Mouse (Mus musculus) ES-Bruce4 (cell line): ENCODE data around the gene Rassf8. TPM values are rescaled to one million over a fixed set of nuclear protein-coding genes. Genes with fewer than 3 reads are reported as not detected.

Experiments
- H3K27ac ChIP-seq: 2 replicates; pipeline ENCODE4 v1.5.1; 2012; ENCODE audit warnings: low read length, inconsistent platforms; ENCODE audit not compliant: insufficient read depth
- H3K27me3 ChIP-seq: 2 replicates; pipeline ENCODE4 v1.6.1; 2012; ENCODE audit warnings: mild to moderate bottlenecking, low read length, inconsistent platforms; ENCODE audit not compliant: control insufficient read depth, poor library complexity, insufficient read depth, severe bottlenecking
- H3K36me3 ChIP-seq: 2 replicates; pipeline ENCODE4 v1.6.1; 2012; ENCODE audit warnings: inconsistent platforms, mild to moderate bottlenecking, low read length, moderate library complexity; ENCODE audit not compliant: control insufficient read depth, poor library complexity, insufficient read depth, severe bottlenecking
- H3K4me1 ChIP-seq: one replicate; pipeline ENCODE4 v1.8.1; 2011; ENCODE audit warnings: low read length; ENCODE audit not compliant: control insufficient read depth, insufficient read depth
- H3K4me3 ChIP-seq: 2 replicates; pipeline ENCODE4 v1.5.1; 2011; ENCODE audit warnings: low read depth, mild to moderate bottlenecking, low read length
- H3K9ac ChIP-seq: 2 replicates; pipeline ENCODE4 v1.6.1; 2012; ENCODE audit warnings: low read depth, mild to moderate bottlenecking, inconsistent platforms; ENCODE audit not compliant: poor library complexity, severe bottlenecking
- H3K9me3 ChIP-seq: replicated peaks from 2 replicates; pipeline ENCODE4 v1.6.1; 2012; ENCODE audit warnings: mild to moderate bottlenecking, low read length, inconsistent platforms; ENCODE audit not compliant: control insufficient read depth, poor library complexity, insufficient read depth, severe bottlenecking
- CTCF ChIP-seq: IDR thresholded peaks from one replicate; pipeline ENCODE4 v1.8.1; 2011; ENCODE audit warnings: low read depth, low read length
- EP300 ChIP-seq: IDR thresholded peaks from 2 replicates; pipeline ENCODE4 v1.6.1; 2011; ENCODE audit warnings: low read depth, low read length; ENCODE audit not compliant: insufficient read depth
- POLR2A ChIP-seq: IDR thresholded peaks from one replicate; pipeline ENCODE4 v1.8.1; 2011; ENCODE audit warnings: low read length; ENCODE audit not compliant: insufficient read depth
- polyA plus RNA-seq: library from polyadenylated mRNA; stranded (reverse); fragments of >200 nt; gene quantifications from 2 replicates; pipeline ENCODE4 v1.2.4, GENCODE M21; 2011; ENCODE audit warnings: low read depth; ENCODE audit not compliant: missing spikeins, insufficient read depth, insufficient read length

Gene Rassf8
- polyA plus RNA-seq, 1 experiment: 13.8 TPM

DNA sequence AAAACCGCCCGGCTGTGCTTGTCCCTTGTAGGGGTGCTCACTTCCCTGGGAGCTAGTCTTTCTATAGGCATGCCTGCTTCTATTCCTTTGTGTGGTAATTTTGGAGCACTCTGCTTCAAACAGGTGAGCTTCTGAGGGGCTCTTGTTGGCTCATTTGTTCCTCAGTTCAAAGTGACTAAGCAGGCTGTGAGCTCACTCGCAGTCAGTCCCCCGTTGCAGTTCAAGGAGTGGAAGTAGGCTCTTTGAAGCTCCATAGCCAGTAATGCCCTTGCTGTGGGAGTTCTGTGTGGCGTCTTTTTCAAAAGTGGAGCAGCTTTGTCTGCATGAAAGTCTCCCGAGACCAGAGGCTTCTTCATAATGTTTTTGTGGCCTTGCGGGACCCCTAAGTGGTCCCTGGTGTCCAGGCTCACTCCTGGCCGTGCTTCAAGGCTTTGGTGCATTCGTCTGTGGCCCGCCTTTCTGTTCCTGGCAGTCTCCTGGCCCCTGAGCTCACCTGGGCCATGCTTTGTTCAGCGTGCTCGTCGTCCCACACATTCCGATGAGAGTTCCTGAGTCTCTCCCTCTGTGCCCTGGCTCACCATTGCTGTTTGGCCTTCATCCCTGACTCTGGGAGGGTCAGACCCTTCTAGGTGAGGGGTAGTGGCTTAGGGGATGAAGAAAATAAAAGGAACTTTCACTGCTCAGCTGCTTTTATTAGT lies 9.5 kb downstream of the Rassf8 start:
- Histone ChIP-seq H3K4me3 (no peak overlapping the region), H3K27me3 (no peaks in the 10 kb centered on the region), H3K4me1 (peaks cover 2% of the 10 kb centered on the region), H3K27ac (no peak overlapping the region), H3K36me3 (no peaks in the 10 kb centered on the region), H3K9ac (no peak overlapping the region), H3K9me3 (no peaks in the 10 kb centered on the region)
- no peak for TF ChIP-seq POLR2A
- no peak for TF ChIP-seq EP300

DNA sequence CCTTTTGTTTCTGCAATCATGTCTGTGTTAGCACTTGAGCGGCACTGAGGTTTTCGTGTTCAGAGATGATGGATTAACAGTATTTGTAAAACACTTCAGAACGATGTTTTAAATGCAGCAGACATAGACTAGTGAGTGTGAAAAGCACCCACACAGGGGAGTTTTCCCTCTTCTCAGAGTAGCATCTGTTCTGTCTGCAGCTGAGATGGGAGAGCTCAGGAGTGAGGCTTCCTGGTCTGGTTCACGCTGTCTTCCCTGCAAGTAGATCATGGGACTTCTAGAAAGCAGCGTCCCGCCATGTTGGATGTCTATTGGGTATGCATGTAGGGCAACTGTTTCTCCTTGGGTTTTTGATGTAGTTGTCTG lies 10.1 kb downstream of the Rassf8 start:
- H3K9ac ChIP-seq: no peak overlapping the region
- H3K27me3 ChIP-seq: no peaks in the 10 kb centered on the region
- H3K9me3 ChIP-seq: no peaks in the 10 kb centered on the region
- no peaks in the 10 kb centered on the region for H3K36me3 ChIP-seq
- peaks cover 2% of the 10 kb centered on the region for H3K4me1 ChIP-seq
- no peak overlapping the region for H3K4me3 ChIP-seq
- no peak overlapping the region for H3K27ac ChIP-seq
- TF ChIP-seq EP300 (no peak), POLR2A (no peak), CTCF (no peak)

DNA sequence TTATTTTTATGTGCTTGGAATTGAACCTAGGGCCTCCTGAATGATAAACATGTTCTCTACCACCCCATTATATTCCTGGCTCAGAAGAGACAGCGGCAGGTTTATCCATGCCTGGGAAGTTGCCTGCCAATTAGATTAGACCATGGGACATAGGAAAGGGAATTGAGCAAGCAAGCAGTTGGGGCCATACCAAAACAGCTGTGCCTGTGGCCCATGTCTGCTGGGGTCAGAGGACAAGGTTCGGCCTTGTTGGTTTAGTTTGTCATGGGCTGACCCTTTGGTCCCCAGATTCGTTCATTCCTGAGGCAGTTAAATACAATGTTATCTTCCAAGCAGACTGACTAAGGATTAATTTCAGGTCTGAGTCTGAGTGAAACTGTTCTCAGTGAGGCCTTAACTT lies 10.8 kb downstream of the Rassf8 start:
- no peak overlapping the region for H3K4me3 ChIP-seq
- no peak overlapping the region for H3K27ac ChIP-seq
- no peaks in the 10 kb centered on the region for H3K9me3 ChIP-seq
- peaks cover 2% of the 10 kb centered on the region for H3K4me1 ChIP-seq
- no peak for TF ChIP-seq POLR2A
- no peak for TF ChIP-seq EP300
- TF ChIP-seq CTCF: no peak
- no peaks in the 10 kb centered on the region for H3K27me3 ChIP-seq
- no peak overlapping the region for H3K9ac ChIP-seq
- no peaks in the 10 kb centered on the region for H3K36me3 ChIP-seq

DNA sequence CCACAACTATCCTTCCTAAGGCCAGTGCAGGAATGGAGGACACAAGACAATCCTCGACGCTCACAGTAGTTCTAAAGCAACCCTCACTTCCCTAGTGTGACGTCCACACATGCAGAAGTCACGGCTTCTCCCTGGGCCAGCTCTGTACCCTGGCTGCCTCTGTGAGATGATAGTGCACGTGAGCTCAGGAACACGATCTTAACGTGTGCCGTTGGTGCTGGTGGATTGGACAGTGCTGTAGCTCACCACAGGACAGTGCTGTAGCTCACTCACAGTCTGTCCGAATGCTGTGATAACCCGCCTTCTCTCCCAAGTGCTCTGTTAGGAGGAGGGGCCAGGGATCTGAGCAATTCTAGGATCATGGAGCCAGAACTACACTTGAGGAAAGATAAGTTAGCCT lies 12.1 kb downstream of the Rassf8 start:
- Histone ChIP-seq H3K4me1 (peaks cover 2% of the 10 kb centered on the region), H3K9ac (no peak overlapping the region), H3K27ac (no peak overlapping the region), H3K36me3 (no peaks in the 10 kb centered on the region), H3K4me3 (no peak overlapping the region), H3K27me3 (no peaks in the 10 kb centered on the region), H3K9me3 (no peaks in the 10 kb centered on the region)
- TF ChIP-seq POLR2A: no peak
- TF ChIP-seq CTCF: no peak
- no peak for TF ChIP-seq EP300

DNA sequence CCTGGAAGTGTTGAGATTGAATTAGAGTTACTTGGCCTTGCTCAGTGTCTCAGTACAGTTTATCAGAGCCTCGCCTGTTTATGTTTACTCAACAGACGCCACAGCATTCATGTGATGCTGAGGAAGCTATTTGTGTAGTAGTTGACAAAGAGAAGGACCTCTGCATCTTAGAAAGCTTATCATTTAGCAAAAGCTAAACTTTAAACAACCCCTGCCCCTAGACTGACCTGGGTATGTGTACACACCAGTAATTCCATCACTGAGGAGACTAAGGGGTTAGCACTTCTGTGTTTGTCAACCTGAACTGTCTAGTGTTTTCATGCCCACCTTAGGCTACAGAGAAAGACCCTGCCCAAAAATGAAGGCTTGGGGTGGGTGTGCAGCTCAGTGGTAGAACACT lies 12.9 kb downstream of the Rassf8 start:
- Histone ChIP-seq H3K27me3 (no peaks in the 10 kb centered on the region), H3K27ac (no peak overlapping the region), H3K4me3 (no peak overlapping the region), H3K4me1 (peaks cover 2% of the 10 kb centered on the region), H3K36me3 (no peaks in the 10 kb centered on the region), H3K9me3 (no peaks in the 10 kb centered on the region), H3K9ac (no peak overlapping the region)
- TF ChIP-seq EP300 (no peak), CTCF (no peak), POLR2A (no peak)

DNA sequence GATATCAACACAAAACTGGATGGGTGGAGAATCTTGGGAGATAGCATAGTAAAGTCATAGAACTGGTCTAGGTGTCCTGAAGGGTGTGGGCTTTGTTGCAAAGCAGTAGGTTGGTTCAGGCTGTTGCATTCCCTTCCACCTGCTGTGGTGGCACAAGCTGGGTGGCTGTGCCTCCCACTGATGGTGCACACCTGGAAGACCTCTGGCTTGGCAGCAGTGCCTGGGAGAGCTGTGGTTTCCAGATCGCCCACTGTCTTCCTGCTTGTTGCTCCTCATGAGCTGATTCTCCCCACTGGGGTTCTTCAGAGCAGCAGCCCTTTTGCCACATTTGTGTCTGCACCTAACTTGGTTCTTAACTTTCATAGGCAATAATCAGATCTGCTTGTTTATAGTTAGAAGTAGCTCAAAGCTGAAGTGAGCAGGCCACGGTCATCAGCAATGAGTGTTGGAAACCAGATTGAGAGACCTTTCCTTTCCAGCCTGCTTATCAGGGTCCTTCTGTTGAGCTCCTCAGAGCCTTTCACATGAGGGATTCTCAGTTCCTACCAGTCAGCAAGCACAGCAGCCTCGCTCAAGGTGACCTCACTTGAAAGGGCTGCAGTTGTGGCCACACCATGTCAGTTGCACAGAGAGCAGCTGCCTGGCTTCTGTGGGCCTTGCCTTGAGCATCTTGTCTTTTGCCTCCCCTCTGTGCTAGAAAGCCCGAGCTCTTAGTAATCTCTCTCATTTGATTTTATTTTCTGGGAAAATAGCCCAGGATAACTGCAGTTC lies 13.9 kb downstream of the Rassf8 start:
- Histone ChIP-seq H3K4me1 (peaks cover 2% of the 10 kb centered on the region), H3K27ac (no peak overlapping the region)

More for the DNA sequence above, 13.9 kb downstream of the Rassf8 start:
- Histone ChIP-seq H3K9ac (no peak overlapping the region), H3K9me3 (no peaks in the 10 kb centered on the region), H3K4me3 (no peak overlapping the region), H3K27me3 (no peaks in the 10 kb centered on the region), H3K36me3 (no peaks in the 10 kb centered on the region)
- no peak for TF ChIP-seq CTCF
- TF ChIP-seq EP300: no peak
- no peak for TF ChIP-seq POLR2A
